ENCODE assay signal across 8 mouse cellular contexts in the genomic region with DNA sequence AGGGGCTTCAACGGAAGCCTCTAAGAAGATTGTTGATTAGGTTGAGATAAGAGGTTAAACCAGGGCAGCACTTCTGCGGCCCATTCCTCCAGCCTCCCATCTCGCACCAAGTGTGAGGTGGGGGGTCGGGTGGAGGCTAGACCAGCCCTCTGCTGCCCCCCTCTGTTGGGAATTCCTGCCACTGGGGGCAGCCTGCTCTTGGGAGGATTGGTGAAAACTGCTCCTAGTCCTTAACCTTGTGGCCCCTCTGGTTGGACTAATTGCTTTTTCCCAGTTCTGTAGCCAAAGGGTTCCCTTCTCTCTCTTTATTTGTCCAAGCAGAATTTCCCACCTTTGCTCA.
DNase-seq lines count a peak whose midpoint lies in the region; ATAC-seq and TF ChIP-seq lines count a peak whose summit lies in the region.

No protein-coding gene starts in this region.

- H3K4me3 ChIP-seq in cerebellum, adult 2 months (replicated peaks; ENCODE audit: insufficient read depth, low read depth, low read length) = no peak overlapping the region
- no peak overlapping the region for H3K4me3 ChIP-seq in lung, embryonic 15.5 days

- H3K9me3 ChIP-seq in lung, embryonic 15.5 days = no peaks in the 10 kb centered on the region

- no peak overlapping the region for H3K27ac ChIP-seq in cerebellum, adult 2 months (ENCODE audit: insufficient read depth, low read length)
- no peak overlapping the region for H3K27ac ChIP-seq in lung, embryonic 15.5 days

- H3K4me2 ChIP-seq in lung, embryonic 15.5 days = 0 out of 2 replicates have a peak overlapping the region, but pooled peaks have one; percentile 16

- TF ChIP-seq POLR2A in cerebellum, adult 2 months (IDR thresholded peaks at IDR 0.05; ENCODE audit: borderline replicate concordance, insufficient read depth, low read length) = no peak

- no peaks in the 10 kb centered on the region for H3K27me3 ChIP-seq in cerebellum, adult 2 months (ENCODE audit: control insufficient read depth, insufficient read depth, low read length)
- H3K27me3 ChIP-seq in lung, embryonic 15.5 days = peaks cover 78% of the 10 kb centered on the region

- H3K9ac ChIP-seq in lung, embryonic 15.5 days = no peak overlapping the region

- WGBS in cerebellum, adult 2 months = 39% methylated on average over 4 of the region's 4 CpGs
- 6% methylated on average over 4 of the region's 4 CpGs for WGBS in lung, embryonic 15.5 days

- TF ChIP-seq CTCF in cerebellum, adult 2 months (IDR thresholded peaks at IDR 0.05; ENCODE audit: borderline replicate concordance, insufficient read depth, low read depth, low read length) = peak; percentile 9; the same call in 1 of the 2 replicates

- ATAC-seq in lung, embryonic 15.5 days (ENCODE audit: borderline replicate concordance, extremely low read depth, low FRiP score, low TSS enrichment) = no peak
- ATAC-seq in megakaryocyte progenitor cell, adult 5-6 weeks (replicated peaks; ENCODE audit: poor library complexity) = 0 out of 2 replicates have a peak, but pooled peaks have one; percentile 18

- H3K4me1 ChIP-seq in cerebellum, adult 2 months (ENCODE audit: control insufficient read depth, insufficient read depth, low read length) = no peaks in the 10 kb centered on the region
- 0 out of 2 replicates have a peak, but pooled peaks cover 5% of the 10 kb centered on the region for H3K4me1 ChIP-seq in lung, embryonic 15.5 days

- DNase-seq in cerebellum, adult 2 months = no peak
- DNase-seq in cerebellum, adult 18-20 months = no peak
- DNase-seq in lung, postnatal 25 days (ENCODE audit: low spot score) = no peak
- DNase-seq in heart, postnatal 4 days = peak; percentile 47
- DNase-seq in right cerebral cortex, postnatal 4 days = no peak
- DNase-seq in adrenal gland, adult 18-20 months (ENCODE audit: low spot score in 2 of 2) = no peak

- H3K36me3 ChIP-seq in lung, embryonic 15.5 days = no peaks in the 10 kb centered on the region
